Mouse (Mus musculus) stomach, embryonic 14.5 days (tissue): ENCODE measurements around the gene Gm21970. TPM values are rescaled to one million over a fixed set of nuclear protein-coding genes. Genes with fewer than 3 reads are reported as not detected.

Experiments used
- ATAC-seq: fragments of 200-750 bp; cut with Nextera tagmentation; 2 replicates; pipeline ENCODE4 v1.8.0; 2017; ENCODE audit warnings: low read depth, moderate TSS enrichment; ENCODE audit not compliant: insufficient number of reproducible peaks, insufficient read depth, low FRiP score
- H3K27ac ChIP-seq: fragments of 300-500 bp; sonication (generic); 2 replicates; pipeline ENCODE4 v1.5.1; 2014; ENCODE audit warnings: mild to moderate bottlenecking, low read length, moderate library complexity, mixed read lengths
- H3K27me3 ChIP-seq: fragments of 300-500 bp; sonication (generic); 2 replicates; pipeline ENCODE4 v1.6.1; 2014; ENCODE audit warnings: low read length, control low read depth, mixed read lengths; ENCODE audit not compliant: control insufficient read depth, insufficient read depth
- H3K36me3 ChIP-seq: fragments of 300-500 bp; sonication (generic); 2 replicates; pipeline ENCODE4 v1.6.1; 2014; ENCODE audit warnings: mild to moderate bottlenecking, control low read depth, low read length, moderate library complexity, mixed read lengths; ENCODE audit not compliant: control insufficient read depth, insufficient read depth
- H3K4me1 ChIP-seq: fragments of 300-500 bp; sonication (generic); 2 replicates; pipeline ENCODE4 v1.6.1; 2014; ENCODE audit warnings: low read length, control low read depth, mixed read lengths; ENCODE audit not compliant: control insufficient read depth, insufficient read depth
- H3K4me2 ChIP-seq: fragments of 300-500 bp; sonication (generic); replicated peaks from 2 replicates; pipeline ENCODE4 v1.6.1; 2014; ENCODE audit warnings: low read depth, low read length, control low read depth
- H3K4me3 ChIP-seq: fragments of 300-500 bp; sonication (generic); 2 replicates; pipeline ENCODE4 v1.5.1; 2014; ENCODE audit warnings: low read depth, low read length, control low read depth
- H3K9ac ChIP-seq: fragments of 300-500 bp; sonication (generic); replicated peaks from 2 replicates; pipeline ENCODE4 v1.6.1; 2014; ENCODE audit warnings: low read depth, mild to moderate bottlenecking, control low read depth, low read length, moderate library complexity, mixed read lengths
- H3K9me3 ChIP-seq: fragments of 300-500 bp; sonication (generic); 2 replicates; pipeline ENCODE4 v1.6.1; 2016; ENCODE audit warnings: low read depth, low read length, control low read depth; ENCODE audit not compliant: control insufficient read depth
- WGBS: fragments of 180-500 bp; shearing (Covaris S2); extraction: QIAGEN DNeasy Blood & Tissue Kit; methylation state at CpG from one replicate; pipeline ENCODE4 v1.1.7; 2014; 5-methylcytosine and 5-hydroxymethylcytosine counted together
- polyA plus RNA-seq: library from polyadenylated mRNA; unstranded; fragments of >200 nt; fragmentation: Nextera tagmentation; extraction: Ambion mirVana; gene quantifications from 2 replicates; pipeline ENCODE4 v1.2.1, GENCODE M21; 2014

The Gm21970 gene
- polyA plus RNA-seq, 1 experiment from 2014 or later, result not detected

DNA sequence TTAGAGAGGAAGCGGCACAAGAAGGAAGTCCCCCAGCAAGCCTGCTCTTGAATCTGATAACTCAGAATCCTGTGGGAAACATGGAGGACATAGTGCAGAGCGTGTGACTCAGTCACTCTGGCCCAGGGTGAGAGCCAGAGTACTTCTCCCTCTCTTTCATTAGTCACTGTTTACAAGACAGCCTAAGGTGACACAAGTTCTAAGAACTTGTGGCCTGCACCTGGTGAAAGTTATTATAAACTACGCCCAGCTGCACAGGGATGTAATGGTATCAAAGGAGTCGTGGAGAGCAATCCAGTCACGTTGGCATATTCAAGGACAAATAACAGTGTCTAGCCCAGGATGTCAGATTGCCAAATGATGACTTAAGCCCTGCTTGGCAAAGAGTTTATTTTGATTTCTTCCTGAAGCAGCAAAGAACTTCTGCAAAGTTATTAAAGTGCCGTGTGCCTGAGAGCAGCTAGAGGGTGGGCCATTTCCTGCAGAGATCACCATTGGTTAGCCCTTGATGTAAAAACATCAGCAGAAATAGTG, 60.9 kb downstream of the Gm21970 start:
- Histone ChIP-seq H3K27me3 (no peaks in the 10 kb centered on the region), H3K4me2 (no peak overlapping the region), H3K4me3 (no peak overlapping the region), H3K9me3 (no peaks in the 10 kb centered on the region), H3K27ac (no peak overlapping the region), H3K36me3 (no peaks in the 10 kb centered on the region), H3K4me1 (no peaks in the 10 kb centered on the region), H3K9ac (no peak overlapping the region)
- 32% methylated on average over 6 of the region's 6 CpGs for WGBS
- ATAC-seq, result no peak; the same call in 1 of the 2 replicates

- 80% methylated on average over 4 of the region's 4 CpGs for WGBS
- no peak overlapping the region for H3K9ac ChIP-seq
Measured at GRCm38 (mm10) chr16:91455868-91456267, 64.3 kb downstream of the Gm21970 start.

GRCm38 (mm10) chr16:91458301-91458746, 66.8 kb downstream of the Gm21970 start:
- 65% methylated on average over 21 of the region's 21 CpGs for WGBS
- Histone ChIP-seq H3K27ac (no peak overlapping the region), H3K4me1 (no peaks in the 10 kb centered on the region), H3K4me3 (no peak overlapping the region), H3K36me3 (no peaks in the 10 kb centered on the region), H3K9ac (no peak overlapping the region), H3K4me2 (no peak overlapping the region), H3K9me3 (no peaks in the 10 kb centered on the region), H3K27me3 (no peaks in the 10 kb centered on the region)
- no peak for ATAC-seq

More at GRCm38 (mm10) chr16:91455868-91456267, 64.3 kb downstream of the Gm21970 start:
- Histone ChIP-seq H3K27me3 (no peaks in the 10 kb centered on the region), H3K36me3 (no peaks in the 10 kb centered on the region), H3K4me2 (no peak overlapping the region), H3K4me1 (no peaks in the 10 kb centered on the region), H3K9me3 (no peaks in the 10 kb centered on the region), H3K4me3 (no peak overlapping the region), H3K27ac (no peak overlapping the region)
- no peak for ATAC-seq

- 65% methylated on average over 5 of the region's 5 CpGs for WGBS
- Histone ChIP-seq H3K9ac (no peak overlapping the region), H3K27me3 (no peaks in the 10 kb centered on the region), H3K27ac (no peak overlapping the region), H3K4me3 (no peak overlapping the region), H3K4me1 (no peaks in the 10 kb centered on the region), H3K36me3 (no peaks in the 10 kb centered on the region), H3K4me2 (no peak overlapping the region), H3K9me3 (no peaks in the 10 kb centered on the region)
- ATAC-seq, result no peak
Measured at GRCm38 (mm10) chr16:91458976-91459375, 67.5 kb downstream of the Gm21970 start.

DNA sequence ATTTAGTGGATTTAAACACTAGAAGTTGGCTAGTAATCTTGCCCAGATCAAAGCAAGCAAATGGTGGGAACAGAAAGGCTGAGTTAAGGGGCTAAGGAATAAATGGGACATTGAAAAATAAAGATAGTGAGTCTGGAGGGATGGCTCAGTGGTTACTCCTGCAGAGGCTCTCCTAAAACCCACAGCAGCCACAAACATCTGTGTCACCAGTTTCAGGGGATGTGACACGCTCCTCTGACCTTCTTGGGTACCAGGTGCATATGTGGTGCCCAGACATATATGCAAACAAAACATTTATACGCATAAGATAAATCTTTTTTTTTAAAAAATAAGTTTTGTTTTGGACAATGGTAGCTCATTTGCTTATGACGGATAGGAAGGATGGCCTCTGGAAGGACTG, 67.9 kb downstream of the Gm21970 start:
- H3K4me1 ChIP-seq, result peaks cover 3% of the 10 kb centered on the region; the same call in 1 of the 2 replicates
- H3K36me3 ChIP-seq, result no peaks in the 10 kb centered on the region
- no peak overlapping the region for H3K27ac ChIP-seq
- H3K4me3 ChIP-seq, result no peak overlapping the region
- no peaks in the 10 kb centered on the region for H3K9me3 ChIP-seq
- H3K9ac ChIP-seq, result no peak overlapping the region
- H3K4me2 ChIP-seq, result no peak overlapping the region
- ATAC-seq, result no peak
- WGBS, result 86% methylated on average over 3 of the region's 3 CpGs
- no peaks in the 10 kb centered on the region for H3K27me3 ChIP-seq

DNA sequence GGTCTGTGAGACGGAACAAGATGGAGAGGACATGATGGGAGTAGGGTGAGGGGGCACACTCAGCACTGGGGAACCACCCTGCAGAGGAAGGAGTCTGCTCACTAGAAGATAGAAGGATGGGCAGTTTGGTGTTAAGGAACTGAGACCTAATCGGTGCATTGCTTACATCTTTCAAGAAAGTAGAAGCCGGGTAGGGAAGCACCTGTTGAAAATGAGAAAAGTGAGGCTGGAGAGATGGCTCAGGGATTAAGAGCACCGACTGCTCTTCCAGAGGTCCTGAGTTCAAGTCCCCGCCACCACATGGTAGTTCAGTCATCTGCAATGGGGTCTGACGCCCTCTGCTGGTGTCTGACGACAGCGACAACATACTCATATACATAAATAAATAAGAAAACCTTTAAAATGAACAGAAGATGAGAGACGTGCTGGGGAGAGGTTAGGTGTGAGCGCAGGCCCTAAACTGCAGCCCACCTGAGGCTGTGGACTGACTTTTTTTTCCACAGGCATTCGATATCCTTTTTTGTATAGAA, 68.4 kb downstream of the Gm21970 start:
- Histone ChIP-seq H3K27ac (no peak overlapping the region), H3K9me3 (no peaks in the 10 kb centered on the region), H3K27me3 (no peaks in the 10 kb centered on the region), H3K36me3 (no peaks in the 10 kb centered on the region), H3K4me3 (no peak overlapping the region), H3K4me1 (peaks cover 4% of the 10 kb centered on the region; the same call in 1 of the 2 replicates), H3K9ac (no peak overlapping the region), H3K4me2 (no peak overlapping the region)
- 67% methylated on average over 11 of the region's 11 CpGs for WGBS
- no peak for ATAC-seq

- no peak overlapping the region; the same call in 1 of the 2 replicates for H3K27ac ChIP-seq
- no peak overlapping the region for H3K4me2 ChIP-seq
- H3K9me3 ChIP-seq, result no peaks in the 10 kb centered on the region
- no peak overlapping the region for H3K4me3 ChIP-seq
- no peak overlapping the region for H3K9ac ChIP-seq
- ATAC-seq, result no peak
- H3K4me1 ChIP-seq, result peaks cover 10% of the 10 kb centered on the region
- H3K36me3 ChIP-seq, result no peaks in the 10 kb centered on the region
- no peaks in the 10 kb centered on the region for H3K27me3 ChIP-seq
- whole genome bisulfite sequencing, result 59% methylated on average over 11 of the region's 11 CpGs
Measured at GRCm38 (mm10) chr16:91461066-91461638, 69.6 kb downstream of the Gm21970 start.

DNA sequence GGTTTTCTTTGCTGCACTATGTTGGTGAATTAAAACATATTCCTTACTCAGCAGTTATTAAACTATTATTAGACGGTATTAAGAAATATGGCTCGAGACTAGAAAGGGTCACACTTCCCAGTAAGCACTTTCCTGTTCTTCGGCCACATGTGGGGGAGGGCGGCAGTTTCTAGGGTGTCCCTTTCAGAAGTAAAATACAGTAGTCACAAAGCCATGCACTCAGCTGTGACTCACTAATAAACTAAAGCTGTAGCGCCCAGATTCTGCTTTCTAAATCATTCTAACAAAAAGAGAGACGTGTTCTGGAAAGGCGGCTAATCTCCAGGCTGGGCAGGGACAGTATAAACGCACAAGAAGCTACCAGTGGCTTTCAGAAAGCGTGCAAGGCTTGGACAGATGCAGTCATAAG, 70.3 kb downstream of the Gm21970 start:
- Histone ChIP-seq H3K4me3 (no peak overlapping the region), H3K27ac (no peak overlapping the region), H3K4me1 (peaks cover 10% of the 10 kb centered on the region), H3K27me3 (no peaks in the 10 kb centered on the region), H3K4me2 (no peak overlapping the region), H3K9ac (no peak overlapping the region), H3K9me3 (no peaks in the 10 kb centered on the region), H3K36me3 (no peaks in the 10 kb centered on the region)
- 45% methylated on average over 9 of the region's 9 CpGs for WGBS
- ATAC-seq, result no peak
